Mouse (Mus musculus) adrenal gland, postnatal 14 days (tissue): Measurements from ENCODE around the gene Mau2. TPM values are rescaled to one million over a fixed set of nuclear protein-coding genes. Genes with fewer than 3 reads are reported as not detected.
"Not testable (repeated sequence)": the region's sequence is repeated elsewhere in the genome, so short reads cannot be mapped to it uniquely, and the experiment has no call there.

Experiments used
- DNase-seq: peaks from one replicate; pipeline ENCODE4 v3.0.0; 2021; ENCODE audit warnings: mixed read lengths
- total RNA-seq: library from RNA; stranded (reverse); gene quantifications from 2 replicates; pipeline ENCODE4 v1.2.3, GENCODE M21; 2021

The Mau2 gene
- total RNA-seq, 1 experiment from 2014 or later: 54.0 TPM

DNA sequence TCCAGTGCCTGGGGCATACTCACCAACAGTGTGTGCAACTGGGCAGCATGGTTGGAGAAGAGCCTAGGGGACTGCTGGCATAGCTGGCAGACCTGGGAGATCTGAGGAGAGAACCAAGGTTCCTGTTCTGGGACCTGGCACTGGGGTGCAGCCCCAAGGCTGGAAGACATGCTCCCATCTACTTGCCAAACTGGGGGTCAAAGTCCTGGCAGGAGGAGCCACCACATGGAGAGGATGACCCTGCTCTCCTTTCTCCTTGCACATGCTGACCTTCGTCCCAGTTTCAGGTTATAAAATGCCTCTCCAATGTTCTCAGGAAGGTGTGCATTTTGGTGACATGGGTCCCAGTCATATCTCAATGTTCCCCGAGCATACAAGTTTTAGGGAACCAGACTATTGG lies 16.4 kb downstream of the Mau2 start:
- no peak for DNase-seq

- no peak for DNase-seq
Observed at GRCm38 (mm10) chr8:70023596-70023995, 18.9 kb downstream of the Mau2 start.

GRCm38 (mm10) chr8:70015017-70015416 lies 27.5 kb downstream of the Mau2 start:
- DNase-seq: no peak

DNA sequence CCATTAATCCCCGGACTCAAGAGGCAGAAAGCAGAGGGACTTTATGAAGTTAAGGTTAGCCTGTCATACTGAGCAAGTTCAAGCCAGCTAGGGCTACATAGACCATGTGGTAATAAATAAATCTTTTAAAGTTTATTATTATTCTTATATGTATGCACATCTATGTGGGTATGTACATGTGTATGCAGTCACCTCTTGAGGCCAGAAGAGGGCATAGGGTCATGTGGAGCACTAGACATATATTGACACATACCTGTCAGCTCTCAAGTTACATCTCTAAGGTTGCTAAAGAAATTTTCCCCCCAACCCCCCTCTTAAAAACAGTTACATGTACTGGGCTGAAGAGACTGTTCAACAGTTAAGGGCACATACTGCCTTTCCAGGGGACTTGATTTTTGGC lies 29.8 kb downstream of the Mau2 start:
- DNase-seq: no peak

GRCm38 (mm10) chr8:70012350-70012749 lies 30.2 kb downstream of the Mau2 start:
- no peak for DNase-seq

- DNase-seq: not testable (repeated sequence)
Observed at GRCm38 (mm10) chr8:70010796-70011195, 31.7 kb downstream of the Mau2 start.

DNA sequence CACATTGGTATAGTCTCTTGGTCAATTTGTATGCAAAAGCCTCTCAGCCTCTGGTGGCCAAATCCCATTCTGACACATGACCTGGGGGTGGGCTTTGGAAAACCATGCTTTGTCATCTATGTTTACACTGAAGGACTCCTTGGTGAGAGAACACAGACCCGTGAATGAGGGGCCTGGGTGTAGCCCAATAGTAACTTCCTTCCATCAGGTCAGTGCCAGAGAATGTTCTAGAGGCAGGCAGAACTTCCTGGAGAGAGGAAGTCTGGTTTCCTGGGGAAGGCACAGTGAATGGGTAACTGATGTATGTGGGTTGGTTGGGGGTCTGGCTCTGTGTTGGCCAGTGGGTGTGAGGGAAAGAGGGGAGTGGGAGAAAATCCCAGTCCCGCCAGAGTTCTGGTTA lies 37.4 kb downstream of the Mau2 start:
- DNase-seq: peak; percentile 7

- DNase-seq: no peak
Observed at GRCm38 (mm10) chr8:70004345-70004744, 38.2 kb downstream of the Mau2 start.

- no peak for DNase-seq
Observed at GRCm38 (mm10) chr8:70003204-70003657, 39.3 kb downstream of the Mau2 start.

DNA sequence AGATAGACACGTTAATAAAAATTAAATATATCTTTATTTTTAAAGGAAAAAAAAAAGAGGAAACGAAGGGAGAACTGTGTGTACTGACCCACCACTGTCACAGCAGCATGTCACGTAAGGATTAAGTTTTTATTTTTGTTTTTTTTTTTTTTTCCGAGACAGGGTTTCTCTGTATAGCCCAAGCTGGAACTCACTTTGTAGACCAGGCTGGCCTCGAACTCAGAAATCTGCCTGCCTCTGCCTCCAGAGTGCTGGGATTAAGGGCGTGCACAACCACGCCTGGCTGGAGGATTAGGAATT lies 40.7 kb downstream of the Mau2 start:
- DNase-seq: not testable (repeated sequence)

DNA sequence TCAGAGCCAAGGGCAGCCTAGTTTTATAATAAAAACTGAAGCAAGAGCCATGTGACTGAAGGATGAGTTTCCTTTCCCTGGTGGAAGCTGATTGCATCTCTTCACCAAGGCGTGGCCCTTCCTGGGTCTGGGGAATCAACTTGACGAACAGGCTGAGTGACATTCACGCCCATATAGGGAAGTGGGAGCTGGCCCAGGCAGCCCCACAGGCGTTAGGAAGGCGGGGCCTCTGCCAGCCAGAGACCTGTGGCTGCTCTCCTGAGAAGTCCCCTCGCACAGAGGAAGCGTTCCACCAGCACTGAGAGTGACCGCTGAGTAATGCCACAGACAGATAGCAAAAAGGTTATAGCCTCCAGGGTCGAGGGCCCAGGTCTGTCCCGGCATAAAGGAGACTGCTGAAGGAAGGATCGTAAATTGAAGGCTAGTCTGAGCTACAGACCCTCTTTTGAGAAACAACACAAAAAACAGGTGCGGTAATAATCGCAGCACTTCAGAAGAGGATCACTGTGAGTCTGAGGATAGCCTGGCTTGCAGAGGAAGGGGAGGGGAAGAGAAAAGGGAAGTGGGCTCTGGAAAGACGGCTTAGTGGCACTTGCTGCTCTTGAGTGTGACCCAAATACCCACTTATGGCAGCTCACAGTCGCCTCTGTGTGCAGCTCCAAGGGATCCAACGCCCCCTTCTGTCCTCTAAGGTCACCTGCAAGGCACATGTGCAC lies 41.2 kb downstream of the Mau2 start:
- peak; percentile 68 for DNase-seq

DNA sequence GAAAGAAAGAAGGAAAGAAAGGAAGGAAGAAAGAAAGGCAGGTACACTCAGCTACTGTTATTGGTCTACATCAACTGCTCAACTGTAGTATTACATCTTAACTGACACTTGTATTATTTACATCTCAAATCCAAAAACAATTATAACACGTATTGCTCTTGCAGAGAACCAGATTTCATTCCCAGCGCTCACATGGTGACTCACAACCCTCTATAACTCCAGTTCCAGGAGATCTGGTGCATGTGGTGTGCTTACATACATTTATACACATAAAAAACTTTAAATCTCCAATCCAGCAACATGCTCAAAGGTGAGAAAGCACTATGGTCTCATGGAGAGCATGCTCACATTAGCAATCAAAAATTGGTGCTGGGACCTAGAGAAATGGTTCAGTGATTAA lies 42.3 kb downstream of the Mau2 start:
- DNase-seq: no peak

GRCm38 (mm10) chr8:69999236-69999635 lies 43.3 kb downstream of the Mau2 start:
- no peak for DNase-seq

DNA sequence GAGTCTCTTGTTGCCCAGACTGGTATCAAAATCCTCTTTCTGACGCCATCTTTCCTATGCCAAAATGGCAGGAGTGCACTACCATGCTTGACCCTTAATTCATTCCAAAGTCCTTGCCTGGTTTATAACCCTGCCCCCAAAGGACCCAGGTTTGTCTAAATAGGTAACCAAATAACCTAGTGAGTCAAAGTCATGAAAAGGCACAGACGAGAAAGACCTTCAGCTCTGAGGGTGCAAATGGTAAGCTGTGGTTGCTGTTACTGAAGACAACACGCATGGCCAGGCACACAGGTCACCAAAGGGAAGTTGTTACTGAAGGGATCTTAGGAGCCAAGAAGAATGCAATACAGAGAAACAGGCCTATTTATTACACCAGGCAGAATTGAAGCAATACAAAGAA lies 43.8 kb downstream of the Mau2 start:
- no peak for DNase-seq

DNA sequence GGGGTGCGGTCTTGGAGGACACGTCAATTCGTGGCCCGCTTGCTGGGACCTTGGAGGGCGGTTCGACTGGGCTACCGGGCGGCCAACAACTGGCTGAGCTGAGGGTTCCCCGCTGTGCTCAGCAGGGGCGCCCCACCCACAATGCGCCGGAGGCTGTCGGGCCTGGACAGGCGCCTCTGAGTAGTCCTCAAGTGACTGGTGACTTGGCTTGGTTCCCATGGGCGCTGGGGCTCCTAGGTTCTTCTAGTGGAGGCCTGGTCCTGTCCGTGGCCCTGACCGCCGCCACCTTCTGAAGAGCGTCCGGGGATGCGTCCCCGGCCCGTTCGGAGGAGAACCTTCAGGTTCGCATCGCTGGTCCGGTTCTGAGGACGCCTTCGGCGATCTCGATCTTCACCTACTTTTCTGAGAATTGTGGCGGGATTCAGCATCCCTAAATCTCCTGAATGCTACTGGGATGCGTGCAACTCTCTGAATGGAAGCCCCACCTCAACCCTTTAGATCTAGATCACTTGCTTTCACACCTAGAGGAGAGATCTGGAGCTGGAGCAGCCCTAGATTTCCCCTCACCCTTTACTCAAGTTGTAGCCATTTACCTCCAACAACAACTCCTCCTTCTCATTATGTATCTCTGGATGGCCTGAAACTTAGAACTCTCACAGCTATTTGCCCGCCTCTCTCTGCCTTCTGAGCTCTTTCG lies 45.8 kb downstream of the Mau2 start:
- DNase-seq: no peak

GRCm38 (mm10) chr8:69995776-69996588 lies 46.6 kb downstream of the Mau2 start, which contains the start of gene Gatad2a:
TSS of gene Gatad2a (minus strand) at chr8:69996384.
- peak; percentile 100 for DNase-seq

GRCm38 (mm10) chr8:69995422-69995775 lies 47.1 kb downstream of the Mau2 start:
- DNase-seq: no peak

GRCm38 (mm10) chr8:69988936-69989335 lies 53.6 kb downstream of the Mau2 start:
- DNase-seq: not testable (repeated sequence)

GRCm38 (mm10) chr8:69987744-69988143 lies 54.8 kb downstream of the Mau2 start:
- no peak for DNase-seq

GRCm38 (mm10) chr8:69984876-69985553 lies 57.5 kb downstream of the Mau2 start:
- DNase-seq: no peak

- no peak for DNase-seq
Observed at GRCm38 (mm10) chr8:69978456-69978855, 64.1 kb downstream of the Mau2 start.

DNA sequence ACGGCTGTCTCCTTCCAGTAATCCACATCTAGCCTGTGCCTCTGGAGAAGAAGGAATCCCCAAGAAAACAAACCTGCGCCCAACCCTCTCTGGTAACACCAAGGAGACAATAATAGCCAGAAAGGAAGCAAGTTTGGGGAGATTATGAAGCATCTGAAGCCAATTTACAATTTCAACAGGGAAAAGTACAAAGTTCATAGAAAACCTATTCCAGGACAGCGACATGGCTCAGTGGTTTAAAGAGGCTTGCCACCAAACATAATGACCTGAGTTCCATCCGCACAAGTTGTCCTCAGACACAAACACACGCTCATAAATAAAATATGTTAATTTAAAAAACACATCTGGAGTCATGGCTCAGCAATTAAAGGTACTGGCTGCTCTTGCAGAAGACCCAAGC lies 67.7 kb downstream of the Mau2 start:
- DNase-seq: no peak

DNA sequence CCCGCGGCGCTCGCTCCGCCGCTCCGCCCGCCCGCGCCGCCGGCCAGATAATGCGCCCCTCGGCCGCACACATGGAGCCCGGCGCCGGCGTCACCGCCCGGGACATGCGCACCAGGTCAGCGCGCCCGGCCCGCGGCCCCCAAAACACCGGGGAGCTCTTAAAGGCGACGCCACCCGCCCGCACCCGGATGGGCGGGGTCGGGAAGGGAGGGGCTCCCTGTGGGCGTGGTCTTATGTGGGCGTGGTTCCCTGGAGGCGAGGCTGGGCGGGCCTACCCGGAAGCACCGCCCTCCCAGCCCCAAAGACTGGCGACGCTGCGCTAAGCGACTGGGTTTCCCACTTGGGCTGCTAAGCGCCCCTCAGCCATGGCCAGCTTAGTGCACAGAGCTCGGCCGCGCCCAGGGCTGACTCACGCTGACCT lies 68.3 kb downstream of the Mau2 start:
- peak; percentile 99 for DNase-seq
